Mouse (Mus musculus) midbrain, embryonic 11.5 days (tissue): ENCODE measurements around the gene Pyroxd2. TPM values are rescaled to one million over a fixed set of nuclear protein-coding genes. Genes with fewer than 3 reads are reported as not detected.
"Not testable (repeated sequence)": the region's sequence is repeated elsewhere in the genome, so short reads cannot be mapped to it uniquely, and the experiment has no call there.

Experiments
- ATAC-seq: fragments of 200-750 bp; cut with Nextera tagmentation; 2 replicates; pipeline ENCODE4 v1.8.0; 2017; ENCODE audit warnings: moderate TSS enrichment, moderate library complexity; ENCODE audit not compliant: low FRiP score
- DNase-seq: peaks from one replicate; pipeline ENCODE4 v3.0.0; 2015; ENCODE audit warnings: low spot score; ENCODE audit errors: missing footprints
- H3K27ac ChIP-seq: fragments of 300-500 bp; sonication (generic); 2 replicates; pipeline ENCODE4 v1.5.1; 2014; ENCODE audit warnings: low read depth, low read length
- H3K27me3 ChIP-seq: fragments of 300-500 bp; sonication (generic); 2 replicates; pipeline ENCODE4 v1.6.1; 2014; ENCODE audit warnings: mild to moderate bottlenecking, low read length, moderate library complexity, mixed read lengths; ENCODE audit not compliant: control insufficient read depth, insufficient read depth
- H3K36me3 ChIP-seq: fragments of 300-500 bp; sonication (generic); 2 replicates; pipeline ENCODE4 v1.6.1; 2014; ENCODE audit warnings: mild to moderate bottlenecking, low read length, moderate library complexity, mixed read lengths; ENCODE audit not compliant: control insufficient read depth, insufficient read depth
- H3K4me1 ChIP-seq: fragments of 300-500 bp; sonication (generic); 2 replicates; pipeline ENCODE4 v1.6.1; 2014; ENCODE audit warnings: low read length; ENCODE audit not compliant: control insufficient read depth, insufficient read depth
- H3K4me2 ChIP-seq: fragments of 300-500 bp; sonication (generic); 2 replicates; pipeline ENCODE4 v1.6.1; 2014; ENCODE audit warnings: mild to moderate bottlenecking, moderate library complexity
- H3K4me3 ChIP-seq: fragments of 300-500 bp; sonication (generic); 2 replicates; pipeline ENCODE4 v1.5.1; 2014; ENCODE audit warnings: low read depth, low read length
- H3K9ac ChIP-seq: fragments of 300-500 bp; sonication (generic); 2 replicates; pipeline ENCODE4 v1.6.1; 2014; ENCODE audit warnings: low read length
- H3K9me3 ChIP-seq: fragments of 300-500 bp; sonication (generic); 2 replicates; pipeline ENCODE4 v1.6.1; 2016; ENCODE audit warnings: low read length; ENCODE audit not compliant: control insufficient read depth
- WGBS: fragments of 180-500 bp; shearing (Covaris S2); extraction: QIAGEN DNeasy Blood & Tissue Kit; methylation state at CpG from one replicate; pipeline ENCODE4 v1.1.7; 2014; 5-methylcytosine and 5-hydroxymethylcytosine counted together
- polyA plus RNA-seq: library from polyadenylated mRNA; unstranded; fragments of >200 nt; fragmentation: Nextera tagmentation; extraction: Ambion mirVana; gene quantifications from 2 replicates; pipeline ENCODE4 v1.2.1, GENCODE M21; 2014

Pyroxd2 gene
- polyA plus RNA-seq, 1 experiment from 2014 or later, result 0.71 TPM

GRCm38 (mm10) chr19:42682776-42683175 is 69.8 kb downstream of the Pyroxd2 start:
- DNase-seq, H3K9me3 ChIP-seq, H3K4me2 ChIP-seq, H3K27ac ChIP-seq, ATAC-seq, H3K4me3 ChIP-seq, H3K27me3 ChIP-seq, H3K4me1 ChIP-seq, H3K36me3 ChIP-seq, H3K9ac ChIP-seq: not testable (repeated sequence)
- 83% methylated on average over 2 of the region's 2 CpGs for WGBS

GRCm38 (mm10) chr19:42678191-42678590 is 74.4 kb downstream of the Pyroxd2 start:
- H3K27ac ChIP-seq, result no peak overlapping the region
- H3K9me3 ChIP-seq, result no peaks in the 10 kb centered on the region
- H3K4me1 ChIP-seq, result peaks cover 4% of the 10 kb centered on the region; the same call in 1 of the 2 replicates
- no peak for DNase-seq
- no peak overlapping the region for H3K4me3 ChIP-seq
- H3K9ac ChIP-seq, result no peak overlapping the region
- no peak overlapping the region for H3K4me2 ChIP-seq
- ATAC-seq, result no peak
- no peaks in the 10 kb centered on the region for H3K36me3 ChIP-seq
- H3K27me3 ChIP-seq, result no peaks in the 10 kb centered on the region; the same call in 1 of the 2 replicates
- 68% methylated on average over 10 of the region's 10 CpGs for WGBS

- WGBS, result 88% methylated on average over 3 of the region's 3 CpGs
- Histone ChIP-seq H3K4me3 (no peak overlapping the region), H3K27ac (no peak overlapping the region), H3K9ac (no peak overlapping the region), H3K36me3 (no peaks in the 10 kb centered on the region), H3K4me2 (no peak overlapping the region), H3K27me3 (no peaks in the 10 kb centered on the region; the same call in 1 of the 2 replicates), H3K9me3 (no peaks in the 10 kb centered on the region), H3K4me1 (peaks cover 8% of the 10 kb centered on the region; the same call in 1 of the 2 replicates)
- no peak for DNase-seq
- no peak for ATAC-seq
Measured at GRCm38 (mm10) chr19:42677452-42677851, 75.1 kb downstream of the Pyroxd2 start.

- H3K27ac ChIP-seq, result no peak overlapping the region
- H3K4me1 ChIP-seq, result peaks cover 8% of the 10 kb centered on the region; the same call in 1 of the 2 replicates
- H3K4me2 ChIP-seq, result no peak overlapping the region
- H3K27me3 ChIP-seq, result no peaks in the 10 kb centered on the region; the same call in 1 of the 2 replicates
- 96% methylated on average over 3 of the region's 3 CpGs for WGBS
- H3K9me3 ChIP-seq, result no peaks in the 10 kb centered on the region
- H3K4me3 ChIP-seq, result no peak overlapping the region
- no peak for ATAC-seq
- DNase-seq, result no peak
- no peaks in the 10 kb centered on the region for H3K36me3 ChIP-seq
- no peak overlapping the region for H3K9ac ChIP-seq
Measured at GRCm38 (mm10) chr19:42676931-42677330, 75.6 kb downstream of the Pyroxd2 start.

Other genes starting within 250 kb of the Pyroxd2 start
- 26.3 and 28.0 TPM in 2 replicates for gene R3hcc1l, start 234.0 kb downstream of the Pyroxd2 start, polyA plus RNA-seq
- 0.12 and 0.25 TPM in 2 replicates for gene Loxl4, start 140.0 kb downstream of the Pyroxd2 start, polyA plus RNA-seq
- gene Hps1, start 27.2 kb upstream of the Pyroxd2 start, polyA plus RNA-seq, result 10.1 and 10.3 TPM in 2 replicates